12 mouse cellular contexts compared by ENCODE assay signal in the genomic region with DNA sequence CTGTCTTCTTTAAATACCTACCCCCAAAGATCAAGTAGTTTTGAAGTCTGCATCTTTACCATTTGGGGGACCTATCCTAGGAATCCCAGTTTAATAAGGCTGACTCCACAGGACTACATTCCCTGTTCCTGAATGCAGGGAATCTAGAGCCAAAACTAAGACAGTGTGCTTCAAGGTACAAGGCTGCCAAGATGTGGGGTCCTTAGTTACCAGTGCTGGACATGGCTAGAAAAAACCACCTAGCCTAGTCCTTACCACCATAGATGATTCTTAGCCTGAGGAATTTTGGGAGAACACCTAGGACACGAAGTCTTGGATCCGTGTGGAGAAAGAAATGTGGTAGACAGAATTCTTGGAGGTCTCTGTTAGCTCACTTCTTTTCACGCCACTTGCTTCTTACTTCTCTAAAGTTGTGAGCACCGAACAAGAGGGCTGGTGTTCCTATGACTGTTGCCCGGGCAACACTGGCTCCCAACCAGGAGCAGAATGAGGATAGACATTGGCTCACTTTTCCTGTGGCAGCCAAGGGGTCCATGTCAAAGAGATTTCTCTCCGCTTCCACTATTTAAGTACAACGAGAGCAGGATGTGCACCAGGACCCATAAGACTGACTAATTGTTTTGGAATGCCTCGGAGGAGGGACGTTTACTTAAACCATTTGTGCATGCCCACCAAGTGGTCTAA. TPM values are rescaled to one million over a fixed set of nuclear protein-coding genes. Genes with fewer than 3 reads are reported as not detected.
A peak's percentile ranks its signal among the peaks of the same experiment; 100 is the strongest.
DNase-seq lines count a peak whose midpoint lies in the region; ATAC-seq lines count a peak whose summit lies in the region.
"Had no signal": no experiment of that assay in that cellular context is flagged by ENCODE, and none has a peak within 500 bp of the region (broad histone marks: within the 10 kb centered on the region; RNA-seq: fewer than 3 reads in every experiment).

No protein-coding gene starts in this region.

- DNase-seq in left cerebral cortex, postnatal 14 days (ENCODE audit: low spot score in 2 of 2): peak; percentile 31 to 56
- no peak for DNase-seq in left cerebral cortex, adult 11 months (ENCODE audit: low spot score)
- DNase-seq in NIH3T3 (ENCODE audit: low read depth): peak; percentile 66
- peak; percentile 42 for DNase-seq in brain, embryonic 18.5 days (ENCODE audit: low read depth, low spot score)
- peak; percentile 30 to 47 for DNase-seq in layer of hippocampus, postnatal 14 days (ENCODE audit: low spot score in 2 of 2)
- DNase-seq: embryo, embryonic 11 days; kidney, postnatal 36 days had no signal

- intact Hi-C loops in left cerebral cortex, postnatal 14 days (cut with DNase I): no loop called here

- ATAC-seq in CD4-positive, CD25-positive, alpha-beta regulatory T cell, adult 4 months: no peak
- ATAC-seq in erythroid progenitor cell, adult 5-6 weeks (replicated peaks; ENCODE audit: low FRiP score, poor library complexity, severe bottlenecking): no peak
- ATAC-seq: inflammation-experienced regulatory T-cells, adult 6 months had no signal

RNA-seq across cellular contexts. Expression of a gene that starts 33.9 kb away (rescaled TPM):
- total RNA-seq in left cerebral cortex, postnatal 14 days (2021): 100 to 1,000 TPM; 115 to 139 TPM
- total RNA-seq in layer of hippocampus, postnatal 14 days (2021): 10 to 100 TPM; 85.2 to 90.9 TPM
- not detected for polyA plus RNA-seq in CD4-positive, CD25-positive, alpha-beta regulatory T cell, adult 4 months (2017; shearing (Covaris generic))
- total RNA-seq in erythroid progenitor cell, adult 5-6 weeks (2015; ENCODE audit: low replicate concordance): not detected in 2 replicates
- not detected in 2 replicates for total RNA-seq in erythroid progenitor cell, adult 5-6 weeks (2017; ENCODE audit: low replicate concordance)
- total RNA-seq: liver, adult 2 months; megakaryocyte progenitor cell, adult 5-6 weeks had no signal
- polyA plus RNA-seq: inflammation-experienced regulatory T-cells, adult 6 months; liver, adult 2 months had no signal

Comparison
In these comparisons a context has a peak if more than half of its experiments do, and no peak if none do; other contexts are left out.
1. RNA of a gene that starts 33.9 kb away (total RNA-seq): 115 to 139 TPM in left cerebral cortex, postnatal 14 days and 85.2 to 90.9 TPM in layer of hippocampus, postnatal 14 days; not detected in erythroid progenitor cell, adult 5-6 weeks; every median in the first group is over 10 times any median in the second.